Mouse (Mus musculus): ENCODE data around the gene Eps8l3. TPM values are rescaled to one million over a fixed set of nuclear protein-coding genes. Genes with fewer than 3 reads are reported as not detected.
A peak's percentile ranks its signal among the peaks of the same experiment; 100 is the strongest.
"Not testable (repeated sequence)": the region's sequence is repeated elsewhere in the genome, so short reads cannot be mapped to it uniquely, and the experiment has no call there.

The Eps8l3 gene
- total RNA-seq, 2 experiments from 2014 or later, result not detected

GRCm38 (mm10) chr3:107853232-107854181 is 23.5 kb upstream of the Eps8l3 start:
- DNase-seq, result no peak

GRCm38 (mm10) chr3:107855368-107855767 is 21.7 kb upstream of the Eps8l3 start:
- DNase-seq, result no peak

GRCm38 (mm10) chr3:107857646-107858045 is 19.4 kb upstream of the Eps8l3 start:
- no peak for DNase-seq

GRCm38 (mm10) chr3:107861483-107861882 is 15.5 kb upstream of the Eps8l3 start:
- DNase-seq, result not testable (repeated sequence)

GRCm38 (mm10) chr3:107862471-107862870 is 14.6 kb upstream of the Eps8l3 start:
- DNase-seq, result no peak

GRCm38 (mm10) chr3:107863471-107863870 is 13.6 kb upstream of the Eps8l3 start:
- no peak for DNase-seq

GRCm38 (mm10) chr3:107863898-107864603 is 13.0 kb upstream of the Eps8l3 start:
- DNase-seq, result peak; percentile 85 to 87

GRCm38 (mm10) chr3:107865364-107866091 is 11.5 kb upstream of the Eps8l3 start:
- DNase-seq, result no peak

- peak; percentile 82 to 87 for DNase-seq
Observed at GRCm38 (mm10) chr3:107867086-107867485, 9.9 kb upstream of the Eps8l3 start.

- DNase-seq, result no peak
Observed at GRCm38 (mm10) chr3:107868452-107868851, 8.6 kb upstream of the Eps8l3 start.

- DNase-seq, result no peak
Observed at GRCm38 (mm10) chr3:107869097-107869496, 7.9 kb upstream of the Eps8l3 start.

- DNase-seq, result no peak
Observed at GRCm38 (mm10) chr3:107869925-107870324, 7.1 kb upstream of the Eps8l3 start.

GRCm38 (mm10) chr3:107873335-107874251 is 3.4 kb upstream of the Eps8l3 start:
- no peak for DNase-seq

- DNase-seq, result no peak
Observed at GRCm38 (mm10) chr3:107875231-107875630, 1.8 kb upstream of the Eps8l3 start.

GRCm38 (mm10) chr3:107877747-107878736 is 1.0 kb downstream of the Eps8l3 start:
- no peak for DNase-seq

- DNase-seq, result no peak
Observed at GRCm38 (mm10) chr3:107887674-107888495, 10.9 kb downstream of the Eps8l3 start.

GRCm38 (mm10) chr3:107889236-107889635 is 12.2 kb downstream of the Eps8l3 start:
- DNase-seq, result not testable (repeated sequence)

GRCm38 (mm10) chr3:107895194-107895719 is 18.2 kb downstream of the Eps8l3 start:
- DNase-seq, result no peak

All from adrenal gland, postnatal 36 days (tissue).